Mouse (Mus musculus): ENCODE measurements around the gene Adarb1. TPM values are rescaled to one million over a fixed set of nuclear protein-coding genes. Genes with fewer than 3 reads are reported as not detected.

Adarb1 gene
- polyA plus RNA-seq, 1 experiment from 2014 or later: 15.4 TPM

DNA sequence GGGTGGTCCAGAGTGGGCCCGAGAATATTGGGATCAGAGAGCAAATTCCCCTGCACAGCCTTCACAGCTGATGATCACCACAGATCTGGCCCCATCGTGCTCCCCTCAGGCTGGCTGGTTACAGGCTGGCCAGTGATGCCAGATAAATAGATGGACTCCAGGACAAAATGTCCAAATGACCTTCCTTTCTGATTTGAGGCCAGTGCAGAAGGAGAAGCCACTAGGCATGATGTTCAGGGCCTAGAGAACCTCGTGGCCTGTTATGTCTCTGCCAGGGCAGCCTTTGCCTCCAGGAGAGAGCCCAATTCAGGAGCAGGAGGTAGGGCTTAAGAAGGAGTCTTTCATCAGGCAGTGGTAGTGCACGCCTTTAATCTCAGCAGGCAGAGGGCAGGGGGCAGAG is 17.3 kb upstream of the Adarb1 start:
- H3K4me1 ChIP-seq (ENCODE audit: control insufficient read depth in 2 of 2, insufficient read depth in 2 of 2, low read length in 2 of 2): peaks cover 17 to 23% of the 10 kb centered on the region in 2 experiments
- H3K9ac ChIP-seq (ENCODE audit: low read length): no peak overlapping the region; the same call in 1 of the 2 replicates
- no peaks in the 10 kb centered on the region for H3K27me3 ChIP-seq (ENCODE audit: control insufficient read depth, insufficient read depth, low read length)
- H3K36me3 ChIP-seq (ENCODE audit: control insufficient read depth, insufficient read depth, low read length): no peaks in the 10 kb centered on the region
- H3K9me3 ChIP-seq (ENCODE audit: control insufficient read depth, low read length): 0 out of 2 replicates have a peak, but pooled peaks cover 3% of the 10 kb centered on the region
- 70% methylated on average over 4 of the region's 4 CpGs for WGBS
- no peak for ATAC-seq (ENCODE audit: insufficient number of reproducible peaks, insufficient read depth, low FRiP score, low read depth)
- H3K4me2 ChIP-seq (ENCODE audit: low read length): no peak overlapping the region
- peak overlapping the region; percentile 66 to 71 for H3K27ac ChIP-seq (replicated peaks in 1 of 2; ENCODE audit: control insufficient read depth in 1 of 2, insufficient read depth in 1 of 2, low read depth in 2 of 2, low read length in 2 of 2)
- H3K4me3 ChIP-seq (ENCODE audit: control insufficient read depth in 1 of 2, insufficient read depth in 1 of 2, low read depth in 1 of 2, low read length in 2 of 2): no peak overlapping the region

DNA sequence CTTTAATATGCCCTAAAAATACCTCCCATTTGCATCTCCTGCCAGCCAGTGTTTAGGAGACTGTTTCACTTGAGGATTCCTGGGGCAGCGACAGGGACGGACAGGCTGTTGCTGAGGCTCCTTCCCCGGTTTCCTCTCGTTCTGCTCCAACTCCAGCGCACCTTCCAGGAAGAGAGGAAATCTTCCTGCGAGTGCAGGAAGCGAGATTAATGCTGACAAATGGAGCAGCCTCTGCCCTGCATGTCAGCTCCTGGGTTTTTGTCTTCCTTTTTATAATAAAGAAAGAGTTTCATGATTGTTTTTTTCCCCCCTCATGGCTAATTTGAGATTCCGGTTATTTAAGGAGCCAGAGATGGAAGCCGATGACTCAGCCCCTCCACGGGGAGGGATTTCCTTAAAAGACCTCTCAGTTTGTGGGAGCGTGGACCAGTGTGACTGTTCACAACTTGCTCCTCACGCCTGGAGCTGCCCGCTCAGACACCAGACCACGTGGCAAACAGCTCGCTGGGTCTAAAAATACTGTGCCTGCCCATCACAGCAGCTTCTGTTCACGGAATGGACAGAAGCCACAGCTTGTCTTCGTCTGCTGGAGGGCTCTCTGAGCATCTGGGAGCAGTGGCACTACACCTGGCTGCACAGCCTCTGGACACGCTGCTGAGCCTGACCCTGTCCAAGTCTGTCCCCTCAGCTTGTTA is 16.5 kb upstream of the Adarb1 start:
- no peaks in the 10 kb centered on the region for H3K36me3 ChIP-seq (ENCODE audit: control insufficient read depth, insufficient read depth, low read length)
- ATAC-seq (ENCODE audit: insufficient number of reproducible peaks, insufficient read depth, low FRiP score, low read depth): peak; percentile 51; the same call in 1 of the 2 replicates
- H3K4me3 ChIP-seq (ENCODE audit: control insufficient read depth in 1 of 2, insufficient read depth in 1 of 2, low read depth in 1 of 2, low read length in 2 of 2): no peak overlapping the region
- H3K27ac ChIP-seq (replicated peaks in 1 of 2; ENCODE audit: control insufficient read depth in 1 of 2, insufficient read depth in 1 of 2, low read depth in 2 of 2, low read length in 2 of 2): peak overlapping the region; percentile 66 to 71
- peak overlapping the region; percentile 51 for H3K4me2 ChIP-seq (ENCODE audit: low read length)
- peak overlapping the region; percentile 49 for H3K9ac ChIP-seq (ENCODE audit: low read length)
- WGBS: 20% methylated on average over 18 of the region's 18 CpGs
- H3K4me1 ChIP-seq (ENCODE audit: control insufficient read depth in 2 of 2, insufficient read depth in 2 of 2, low read length in 2 of 2): peaks cover 15 to 20% of the 10 kb centered on the region in 2 experiments
- no peaks in the 10 kb centered on the region for H3K27me3 ChIP-seq (ENCODE audit: control insufficient read depth, insufficient read depth, low read length)
- H3K9me3 ChIP-seq (ENCODE audit: control insufficient read depth, low read length): 0 out of 2 replicates have a peak, but pooled peaks cover 3% of the 10 kb centered on the region

DNA sequence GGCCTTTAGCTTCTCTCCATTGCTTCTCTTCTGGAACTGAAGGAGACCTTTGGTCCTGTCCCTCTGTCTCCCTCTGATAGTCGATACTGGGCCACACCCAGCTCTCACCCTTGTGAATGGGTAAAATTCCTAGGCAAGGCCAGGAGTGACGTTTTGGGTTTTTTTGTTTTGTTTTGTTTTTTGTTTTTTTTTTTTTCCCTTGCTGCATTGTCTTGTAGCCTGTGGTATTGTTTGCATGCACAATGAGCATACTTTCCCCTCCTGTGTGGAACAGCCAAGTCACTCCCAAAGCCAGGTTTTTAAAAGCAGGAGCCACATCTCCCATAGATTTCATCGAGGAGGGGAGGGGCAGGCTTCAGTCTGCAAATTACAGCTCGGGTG is 16.0 kb upstream of the Adarb1 start:
- H3K27me3 ChIP-seq (ENCODE audit: control insufficient read depth, insufficient read depth, low read length): no peaks in the 10 kb centered on the region
- WGBS: 46% methylated on average over 4 of the region's 4 CpGs
- peak overlapping the region; percentile 51 for H3K4me2 ChIP-seq (ENCODE audit: low read length)
- peak overlapping the region; percentile 66 to 71 for H3K27ac ChIP-seq (replicated peaks in 1 of 2; ENCODE audit: control insufficient read depth in 1 of 2, insufficient read depth in 1 of 2, low read depth in 2 of 2, low read length in 2 of 2)
- H3K9me3 ChIP-seq (ENCODE audit: control insufficient read depth, low read length): 0 out of 2 replicates have a peak, but pooled peaks cover 3% of the 10 kb centered on the region
- H3K9ac ChIP-seq (ENCODE audit: low read length): peak overlapping the region; percentile 49
- no peak for ATAC-seq (ENCODE audit: insufficient number of reproducible peaks, insufficient read depth, low FRiP score, low read depth)
- H3K4me3 ChIP-seq (ENCODE audit: control insufficient read depth in 1 of 2, insufficient read depth in 1 of 2, low read depth in 1 of 2, low read length in 2 of 2): no peak overlapping the region
- peaks cover 15 to 23% of the 10 kb centered on the region in 2 experiments for H3K4me1 ChIP-seq (ENCODE audit: control insufficient read depth in 2 of 2, insufficient read depth in 2 of 2, low read length in 2 of 2)
- H3K36me3 ChIP-seq (ENCODE audit: control insufficient read depth, insufficient read depth, low read length): no peaks in the 10 kb centered on the region

DNA sequence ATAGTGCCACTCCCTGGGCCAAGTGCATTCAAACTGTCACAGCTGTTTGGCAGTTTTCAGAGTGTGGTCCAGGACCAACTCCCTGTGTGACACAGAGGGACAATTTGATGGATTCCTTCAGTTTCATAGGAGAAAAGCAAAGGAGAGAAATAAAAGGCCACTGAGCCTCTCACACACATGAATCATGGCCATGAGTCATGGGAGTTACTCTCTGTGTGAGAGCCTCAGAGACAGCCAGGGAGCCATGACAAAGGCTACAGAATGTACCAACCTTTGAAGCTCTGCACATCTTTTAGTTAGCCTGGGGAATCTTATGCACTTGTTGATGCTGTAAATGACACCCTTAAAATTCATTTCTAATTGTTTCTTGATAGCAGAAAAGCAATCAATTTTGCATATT is 12.7 kb upstream of the Adarb1 start:
- Histone ChIP-seq H3K9ac (ENCODE audit: low read length) (no peak overlapping the region), H3K4me1 (ENCODE audit: control insufficient read depth in 2 of 2, insufficient read depth in 2 of 2, low read length in 2 of 2) (peaks cover 23 to 37% of the 10 kb centered on the region in 2 experiments), H3K4me2 (ENCODE audit: low read length) (no peak overlapping the region), H3K36me3 (ENCODE audit: control insufficient read depth, insufficient read depth, low read length) (no peaks in the 10 kb centered on the region), H3K27ac (replicated peaks in 1 of 2; ENCODE audit: control insufficient read depth in 1 of 2, insufficient read depth in 1 of 2, low read depth in 2 of 2, low read length in 2 of 2) (no peak overlapping the region), H3K9me3 (ENCODE audit: control insufficient read depth, low read length) (0 out of 2 replicates have a peak, but pooled peaks cover 3% of the 10 kb centered on the region), H3K4me3 (ENCODE audit: control insufficient read depth in 1 of 2, insufficient read depth in 1 of 2, low read depth in 1 of 2, low read length in 2 of 2) (no peak overlapping the region), H3K27me3 (ENCODE audit: control insufficient read depth, insufficient read depth, low read length) (no peaks in the 10 kb centered on the region)
- ATAC-seq (ENCODE audit: insufficient number of reproducible peaks, insufficient read depth, low FRiP score, low read depth): no peak

DNA sequence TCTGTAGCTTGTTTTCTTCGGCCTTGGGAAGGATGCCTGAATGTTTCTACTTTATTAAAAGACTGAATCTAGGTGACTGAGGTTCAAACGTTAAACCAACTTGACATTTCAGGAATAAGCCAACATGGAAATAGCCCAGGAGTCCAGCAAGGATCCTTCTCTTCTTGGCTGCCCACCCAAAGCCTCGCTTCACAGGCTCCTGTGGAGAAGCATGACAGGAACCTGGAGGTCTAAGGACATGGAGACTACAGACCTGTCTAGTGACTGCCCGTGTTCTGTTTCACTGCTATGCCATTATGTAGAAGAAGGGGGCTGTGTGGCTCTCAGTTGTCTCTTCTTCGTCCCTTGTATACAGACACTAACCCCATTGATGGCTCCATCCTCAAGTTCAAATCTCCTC is 11.9 kb upstream of the Adarb1 start:
- no peak overlapping the region for H3K27ac ChIP-seq (replicated peaks in 1 of 2; ENCODE audit: control insufficient read depth in 1 of 2, insufficient read depth in 1 of 2, low read depth in 2 of 2, low read length in 2 of 2)
- H3K4me1 ChIP-seq (ENCODE audit: control insufficient read depth in 2 of 2, insufficient read depth in 2 of 2, low read length in 2 of 2): peaks cover 17 to 29% of the 10 kb centered on the region in 2 experiments
- no peaks in the 10 kb centered on the region for H3K27me3 ChIP-seq (ENCODE audit: control insufficient read depth, insufficient read depth, low read length)
- ATAC-seq (ENCODE audit: insufficient number of reproducible peaks, insufficient read depth, low FRiP score, low read depth): no peak
- no peak overlapping the region for H3K9ac ChIP-seq (ENCODE audit: low read length)
- H3K4me2 ChIP-seq (ENCODE audit: low read length): no peak overlapping the region
- no peak overlapping the region for H3K4me3 ChIP-seq (ENCODE audit: control insufficient read depth in 1 of 2, insufficient read depth in 1 of 2, low read depth in 1 of 2, low read length in 2 of 2)
- WGBS: 87% methylated on average over 5 of the region's 5 CpGs
- H3K36me3 ChIP-seq (ENCODE audit: control insufficient read depth, insufficient read depth, low read length): no peaks in the 10 kb centered on the region
- 0 out of 2 replicates have a peak, but pooled peaks cover 3% of the 10 kb centered on the region for H3K9me3 ChIP-seq (ENCODE audit: control insufficient read depth, low read length)

DNA sequence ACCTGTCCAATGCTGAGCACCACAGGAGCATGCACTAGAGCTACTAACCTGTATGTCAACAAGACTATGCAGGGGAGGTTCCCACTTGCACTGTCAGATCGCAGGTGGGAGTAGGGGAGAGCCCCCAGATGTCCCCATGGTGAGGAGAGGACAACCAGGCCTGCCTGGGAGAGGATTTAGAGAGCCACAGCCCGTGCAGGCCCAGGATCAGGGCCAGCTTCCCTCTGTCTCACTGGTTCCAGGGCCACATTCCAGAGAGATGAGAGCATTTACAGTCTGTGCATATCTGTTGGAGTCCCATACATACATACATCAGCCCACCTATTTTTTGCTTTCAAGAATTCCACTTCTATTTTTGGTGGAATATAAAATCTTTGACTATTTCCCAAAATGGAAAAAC is 9.5 kb upstream of the Adarb1 start:
- Histone ChIP-seq H3K36me3 (ENCODE audit: control insufficient read depth, insufficient read depth, low read length) (no peaks in the 10 kb centered on the region), H3K9ac (ENCODE audit: low read length) (peak overlapping the region; percentile 46; the same call in 1 of the 2 replicates), H3K27me3 (ENCODE audit: control insufficient read depth, insufficient read depth, low read length) (no peaks in the 10 kb centered on the region), H3K27ac (replicated peaks in 1 of 2; ENCODE audit: control insufficient read depth in 1 of 2, insufficient read depth in 1 of 2, low read depth in 2 of 2, low read length in 2 of 2) (peak overlapping the region; percentile 39 to 72; a peak in 2 of 4 replicates), H3K4me1 (ENCODE audit: control insufficient read depth in 2 of 2, insufficient read depth in 2 of 2, low read length in 2 of 2) (peaks cover 8 to 17% of the 10 kb centered on the region in 2 experiments), H3K4me2 (ENCODE audit: low read length) (no peak overlapping the region), H3K4me3 (ENCODE audit: control insufficient read depth in 1 of 2, insufficient read depth in 1 of 2, low read depth in 1 of 2, low read length in 2 of 2) (no peak overlapping the region), H3K9me3 (ENCODE audit: control insufficient read depth, low read length) (0 out of 2 replicates have a peak, but pooled peaks cover 3% of the 10 kb centered on the region)
- ATAC-seq (ENCODE audit: insufficient number of reproducible peaks, insufficient read depth, low FRiP score, low read depth): peak; percentile 69; the same call in 1 of the 2 replicates
- WGBS: 14% methylated on average over 2 of the region's 2 CpGs

DNA sequence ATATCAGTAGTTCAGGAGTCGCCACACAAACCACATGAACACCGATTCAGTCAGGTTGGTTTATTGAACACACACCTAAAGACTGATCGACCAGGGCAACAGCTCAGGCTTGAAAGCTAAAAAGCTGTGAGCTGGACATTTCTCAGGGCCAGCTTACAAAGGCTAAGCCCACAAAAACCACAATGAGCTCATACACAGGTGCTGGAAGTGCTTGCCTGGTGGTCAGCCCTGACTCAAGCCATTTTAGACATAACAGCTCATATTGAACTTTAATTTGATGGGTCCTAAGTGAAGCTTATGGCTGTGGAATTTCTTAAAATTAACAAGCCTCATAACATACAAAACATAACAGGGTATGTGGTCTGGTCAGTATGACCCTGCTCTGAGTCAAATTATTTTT is 2.1 kb upstream of the Adarb1 start:
- Histone ChIP-seq H3K27ac (replicated peaks in 1 of 2; ENCODE audit: control insufficient read depth in 1 of 2, insufficient read depth in 1 of 2, low read depth in 2 of 2, low read length in 2 of 2) (no peak overlapping the region), H3K9me3 (ENCODE audit: control insufficient read depth, low read length) (peaks cover 4% of the 10 kb centered on the region; the same call in 1 of the 2 replicates), H3K27me3 (ENCODE audit: control insufficient read depth, insufficient read depth, low read length) (0 out of 2 replicates have a peak, but pooled peaks cover 3% of the 10 kb centered on the region), H3K4me3 (ENCODE audit: control insufficient read depth in 1 of 2, insufficient read depth in 1 of 2, low read depth in 1 of 2, low read length in 2 of 2) (no peak overlapping the region), H3K4me2 (ENCODE audit: low read length) (no peak overlapping the region), H3K9ac (ENCODE audit: low read length) (no peak overlapping the region), H3K4me1 (ENCODE audit: control insufficient read depth in 2 of 2, insufficient read depth in 2 of 2, low read length in 2 of 2) (peaks cover 14 to 16% of the 10 kb centered on the region in 2 experiments), H3K36me3 (ENCODE audit: control insufficient read depth, insufficient read depth, low read length) (no peaks in the 10 kb centered on the region)
- no peak for ATAC-seq (ENCODE audit: insufficient number of reproducible peaks, insufficient read depth, low FRiP score, low read depth)
- WGBS: 89% methylated on average over 3 of the region's 3 CpGs
